Mouse (Mus musculus) bone marrow macrophage, adult 2 months (primary cell): ENCODE measurements at regions not wholly inside any gene's neighbourhood (a gene's known extent, or its start where the extent isn't known, plus 50 kb on each side); places are given as distances from the start of the nearest gene placed in this dataset.

Experiments used
- CTCF ChIP-seq: IDR thresholded peaks from 2 replicates; pipeline ENCODE4 v1.5.1; 2012; ENCODE audit warnings: low read depth, mild to moderate bottlenecking, low read length, moderate library complexity
- POLR2A ChIP-seq: IDR thresholded peaks from 2 replicates; pipeline ENCODE4 v1.6.1; 2012; ENCODE audit warnings: mild to moderate bottlenecking, low read depth, low read length, borderline replicate concordance

- TF ChIP-seq POLR2A, result no peak
- TF ChIP-seq CTCF, result no peak
Observed at GRCm38 (mm10) chr10:66630996-66631395, 464.9 kb upstream of the Jmjd1c start.
